Mouse (Mus musculus) WW6 (cell line): ENCODE results near the gene Ly6g6f.
A peak's percentile ranks its signal among the peaks of the same experiment; 100 is the strongest.

Experiments used
- DNase-seq: peaks from one replicate; pipeline ENCODE4 v3.0.0-alpha.2; 2013; ENCODE audit warnings: low read depth, low spot score

Gene Ly6g6f

DNA sequence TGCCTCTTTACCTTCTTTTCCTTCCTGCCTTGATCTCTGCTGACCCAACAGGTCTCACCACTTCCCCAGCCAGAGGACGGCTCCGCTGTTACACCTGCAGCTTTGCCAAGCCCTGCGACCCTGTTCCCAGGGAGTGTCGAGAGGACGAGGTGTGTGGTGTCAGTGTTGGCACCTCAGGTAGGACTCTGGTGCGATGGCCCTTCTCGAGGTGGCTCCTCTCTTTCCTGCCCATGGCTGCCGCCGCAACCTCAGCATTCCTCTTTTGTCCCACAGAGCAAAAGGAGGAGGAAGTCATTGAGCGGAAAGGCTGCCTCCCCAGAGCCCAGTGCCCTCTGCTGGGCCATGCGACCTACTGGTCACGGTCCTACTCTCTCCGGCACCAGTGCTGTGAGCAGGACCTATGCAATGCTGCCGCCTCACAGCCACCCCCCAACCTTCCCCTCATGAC, 7.6 kb downstream of the Ly6g6f start, which contains the start of gene Ly6g6d:
TSS of gene Ly6g6d (minus strand) at position 280 of the 448 bp plus-strand sequence.
- DNase-seq, result no peak

GRCm38 (mm10) chr17:35077285-35077684, 8.1 kb downstream of the Ly6g6f start:
- no peak for DNase-seq

DNA sequence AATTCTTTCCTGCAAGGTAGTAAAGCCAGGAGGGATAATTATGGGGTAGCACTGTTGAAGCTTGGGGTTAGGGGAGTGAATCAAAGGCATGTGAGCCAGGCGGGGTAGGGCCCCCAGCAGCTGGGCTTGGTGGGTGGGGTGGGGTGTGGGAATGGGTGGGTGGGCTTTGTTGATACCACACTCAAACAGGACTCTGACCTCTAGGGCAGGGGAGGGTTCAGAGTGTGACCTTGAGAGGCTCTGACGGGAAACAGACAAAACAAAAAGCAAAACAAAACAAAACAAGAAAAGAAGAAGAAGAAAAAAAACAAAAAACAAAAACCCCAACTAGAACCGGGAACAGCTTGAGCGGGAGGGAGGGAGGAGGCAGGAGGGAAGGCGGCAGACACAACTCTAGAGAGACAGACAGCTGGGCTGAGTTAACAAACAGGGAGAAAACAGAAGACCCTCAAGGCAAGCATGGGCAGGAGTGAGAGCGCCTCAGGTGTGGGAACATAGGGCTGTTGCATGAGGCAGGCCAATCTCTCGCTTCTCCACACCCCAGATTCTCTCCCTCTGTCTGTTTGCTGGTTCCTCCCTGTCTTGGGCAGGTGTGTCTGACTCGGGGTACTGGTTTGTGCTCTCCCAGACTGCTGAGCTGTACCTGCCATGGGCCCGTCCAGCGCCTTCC, 8.8 kb downstream of the Ly6g6f start, which contains the start of gene Ly6g6e:
TSS of gene Ly6g6e (plus strand) at position 396 of the 670 bp plus-strand sequence.
- DNase-seq, result no peak

DNA sequence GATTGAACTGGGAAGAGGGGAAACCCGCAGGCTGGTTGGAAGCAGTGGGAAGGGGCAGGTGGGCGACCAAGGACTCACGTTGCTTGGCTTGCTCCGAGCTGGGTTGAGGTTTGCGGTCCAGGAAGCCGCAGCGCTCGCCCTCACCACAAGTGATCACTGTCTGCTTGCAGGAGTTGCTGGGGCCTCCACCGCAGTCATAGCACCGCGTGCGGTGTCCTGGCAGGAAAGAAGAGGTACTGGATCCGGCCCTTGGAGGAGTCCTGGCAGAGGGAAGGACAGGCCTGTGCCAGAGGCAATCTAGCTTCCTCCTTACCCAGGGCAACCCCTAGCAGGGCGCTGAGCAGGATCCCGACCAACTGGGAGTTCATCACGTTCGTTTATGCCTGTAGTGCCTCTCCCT, 11.3 kb downstream of the Ly6g6f start:
- no peak for DNase-seq

DNA sequence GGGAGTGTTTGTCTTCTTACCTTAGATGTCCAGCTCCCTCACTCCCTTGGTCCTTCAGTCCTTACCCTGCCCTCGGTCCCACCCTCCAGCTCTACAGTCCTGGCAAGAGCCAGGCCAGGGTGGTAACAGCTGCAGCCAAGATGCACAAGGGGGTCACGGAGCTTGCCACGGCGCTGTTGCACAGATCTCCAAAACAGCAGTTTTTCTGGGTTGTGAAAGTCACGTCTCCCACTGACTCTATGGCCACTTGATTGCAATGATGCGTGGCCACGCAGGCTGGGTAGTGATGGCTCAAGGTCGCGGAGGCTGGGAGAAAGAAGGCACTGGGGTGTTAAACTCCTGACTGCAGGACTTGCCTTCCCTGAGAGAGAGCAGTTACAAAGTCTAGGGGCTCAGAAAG, 14.0 kb downstream of the Ly6g6f start:
- DNase-seq, result no peak

DNA sequence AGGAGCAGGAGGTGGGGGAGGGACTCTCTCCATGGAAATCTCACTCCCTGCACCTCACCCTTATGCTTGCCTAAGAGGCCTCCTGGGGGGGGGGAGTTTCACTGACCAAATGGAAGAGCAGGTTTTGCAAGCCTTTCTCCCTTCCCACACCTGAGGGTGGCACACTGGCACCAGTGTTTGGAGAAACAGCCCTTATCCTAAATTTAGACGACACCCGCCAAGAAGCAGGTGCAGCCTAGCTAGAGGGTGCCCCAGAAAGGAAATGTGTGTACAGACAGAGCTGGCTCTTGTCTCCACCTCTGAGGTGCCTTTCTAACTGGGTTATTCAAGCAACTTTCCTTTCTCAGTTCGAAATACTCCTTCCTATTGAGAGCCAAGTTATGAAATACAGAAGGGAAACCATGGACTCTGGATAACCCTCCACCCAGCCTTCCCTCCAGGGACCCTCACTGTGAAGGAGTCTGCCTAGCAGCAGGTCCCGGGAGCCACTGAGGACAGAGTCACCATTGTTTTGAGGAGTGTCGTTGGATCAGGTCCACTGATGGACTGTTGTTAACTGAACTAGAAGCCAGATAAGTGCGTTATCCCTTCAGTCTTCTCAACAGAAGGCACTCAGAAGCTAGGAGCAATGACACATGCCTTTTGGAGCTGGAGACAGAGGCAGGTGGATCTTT, 14.7 kb downstream of the Ly6g6f start:
- no peak for DNase-seq

DNA sequence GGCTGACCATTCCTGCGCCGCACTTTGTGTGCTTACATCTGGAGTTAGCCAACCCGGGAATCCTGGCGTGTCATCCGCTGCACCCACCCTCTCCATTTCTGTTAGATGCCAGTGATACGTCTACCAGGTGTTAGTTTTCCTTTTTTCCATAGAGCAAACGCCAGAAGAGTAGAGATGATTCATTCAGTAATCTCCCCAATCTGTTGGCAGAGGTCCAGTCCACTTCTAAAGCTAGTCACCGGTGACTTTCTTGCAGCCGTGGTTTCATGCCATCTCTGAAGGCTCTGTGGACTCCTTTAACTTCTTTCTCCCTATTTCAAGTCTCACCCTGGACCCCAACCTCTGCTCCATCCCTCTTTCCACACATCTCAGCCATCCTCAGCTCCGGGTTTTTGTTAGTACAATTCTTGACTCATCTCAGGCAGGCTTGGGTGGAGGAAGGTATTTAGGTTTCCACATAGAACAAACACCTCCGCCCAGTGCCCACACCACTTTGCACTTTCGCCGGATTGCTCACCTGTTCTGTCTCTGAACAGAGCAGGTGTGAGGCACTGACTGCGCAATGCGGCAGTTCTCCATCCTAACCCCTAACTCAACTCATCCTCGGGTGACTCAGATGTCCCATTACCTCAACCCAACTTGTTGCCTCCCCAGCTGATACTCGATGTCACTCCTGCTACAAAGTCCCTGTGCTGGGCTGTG, 17.0 kb downstream of the Ly6g6f start:
- DNase-seq, result no peak

DNA sequence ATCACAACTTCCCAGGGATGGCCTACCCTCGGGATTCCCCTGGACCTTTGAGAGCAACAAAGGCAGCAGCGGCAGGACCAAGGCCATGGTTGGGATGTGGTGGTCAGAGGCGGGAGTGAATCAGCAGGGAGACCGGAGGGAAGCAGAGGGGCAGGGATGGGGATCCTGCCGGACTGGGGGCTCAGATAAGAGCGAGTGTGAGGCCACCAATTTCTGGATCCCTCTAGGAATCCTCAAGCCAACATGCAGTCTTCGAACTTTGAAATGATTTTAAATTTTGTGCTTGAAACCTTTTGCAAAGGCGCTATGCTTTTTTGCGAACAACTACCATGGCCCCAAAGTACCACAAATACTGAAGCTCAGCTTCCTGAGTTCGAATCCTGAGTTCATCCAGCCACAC, 19.3 kb downstream of the Ly6g6f start, which contains the start of gene Mpig6b:
TSS of gene Mpig6b (minus strand) at position 101 of the 400 bp plus-strand sequence.
- no peak for DNase-seq

DNA sequence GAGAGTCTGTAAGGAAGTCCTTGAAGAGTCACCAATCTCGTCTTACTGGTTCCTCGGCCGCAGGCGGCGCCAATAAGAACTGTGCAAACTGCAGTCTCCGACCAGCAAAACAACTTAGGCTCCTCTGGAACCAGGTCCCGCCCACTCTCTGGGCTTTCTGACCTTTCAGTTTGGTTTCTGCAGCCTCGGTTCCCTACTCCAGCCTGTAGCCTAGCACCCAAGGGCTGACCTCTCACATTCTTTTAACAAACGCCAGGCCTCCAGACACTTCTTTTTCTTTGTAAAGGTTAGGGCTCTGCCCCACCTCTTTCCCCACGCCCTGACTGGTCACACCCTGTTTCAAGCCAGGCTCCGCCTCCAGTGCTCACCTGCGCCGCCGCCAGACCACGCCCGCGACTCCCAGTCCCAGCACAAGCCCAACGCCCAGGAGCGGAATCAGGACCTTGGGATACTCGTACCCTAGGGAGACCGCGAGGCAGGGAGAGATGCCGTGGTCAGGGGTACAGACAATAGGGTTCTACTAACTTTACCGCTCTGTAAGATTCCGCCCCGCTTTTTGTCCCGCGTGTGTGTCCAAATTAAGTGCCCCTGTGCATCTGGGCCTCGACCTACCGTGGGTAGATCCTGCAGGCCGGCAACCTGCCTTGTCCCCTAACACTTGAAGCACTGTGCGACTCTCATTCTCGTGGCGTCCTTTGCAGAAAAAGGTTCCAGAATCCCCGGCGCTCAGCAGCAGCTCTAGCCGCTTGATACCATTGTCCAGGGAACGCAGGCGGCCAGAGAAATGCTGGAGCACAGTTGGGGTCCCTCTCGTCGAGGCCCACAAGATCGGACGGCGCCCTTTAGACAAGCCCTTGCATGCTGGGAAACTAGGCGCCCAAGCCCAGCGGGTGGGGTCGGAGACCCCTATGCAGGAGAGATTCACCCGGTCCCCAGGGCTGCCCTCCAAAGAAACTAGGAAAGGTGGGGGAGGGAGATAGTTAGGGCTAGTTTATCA, 20.2 kb downstream of the Ly6g6f start, which contains the start of gene Ly6g6c:
TSS of gene Ly6g6c (plus strand) at position 438 of the 997 bp plus-strand sequence.
- peak; percentile 56 for DNase-seq

- no peak for DNase-seq
Measured at GRCm38 (mm10) chr17:35064378-35064877, 21.0 kb downstream of the Ly6g6f start.

- DNase-seq, result no peak
Measured at GRCm38 (mm10) chr17:35063466-35063865, 21.9 kb downstream of the Ly6g6f start.

DNA sequence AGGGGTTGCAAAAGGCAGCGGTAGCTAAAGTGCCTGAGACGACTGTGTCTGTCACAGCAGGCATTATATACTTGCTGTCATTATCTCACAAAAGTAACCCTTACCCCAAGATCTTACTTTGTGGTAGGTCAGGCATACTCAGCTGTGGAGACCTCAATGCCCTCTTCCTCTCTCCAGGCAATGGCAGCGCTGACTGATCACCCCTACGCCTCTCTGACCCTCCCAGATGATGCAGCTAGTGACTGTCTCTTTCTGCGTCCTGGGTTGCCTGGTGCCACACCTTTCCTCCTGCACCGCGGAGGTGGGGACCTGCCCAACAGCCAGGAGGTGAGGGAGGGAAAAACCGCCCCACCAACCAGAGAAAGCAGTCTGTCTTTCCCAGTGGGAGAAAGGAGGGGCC, 24.1 kb downstream of the Ly6g6f start:
- DNase-seq, result no peak

- no peak for DNase-seq
Measured at GRCm38 (mm10) chr17:35060737-35061297, 24.6 kb downstream of the Ly6g6f start.

DNA sequence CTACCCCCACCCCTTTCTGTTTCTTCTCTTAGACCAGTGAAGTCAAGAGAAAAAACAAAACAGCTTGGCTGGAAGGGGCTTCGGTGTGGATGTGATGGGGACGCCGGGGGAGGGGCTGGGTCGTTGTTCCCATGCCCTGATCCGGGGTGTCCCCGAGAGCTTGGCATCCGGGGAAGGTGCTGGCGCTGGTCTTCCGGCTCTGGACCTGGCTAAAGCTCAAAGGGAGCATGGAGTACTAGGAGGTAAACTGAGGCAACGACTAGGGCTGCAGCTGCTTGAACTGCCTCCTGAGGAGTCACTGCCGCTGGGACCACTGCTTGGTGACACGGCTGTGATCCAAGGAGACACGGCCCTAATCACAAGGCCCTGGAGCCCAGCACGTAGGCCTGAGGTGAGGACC, 25.3 kb downstream of the Ly6g6f start:
- DNase-seq, result no peak

GRCm38 (mm10) chr17:35058911-35059892, 26.2 kb downstream of the Ly6g6f start, which contains the start of gene Ddah2:
TSS of gene Ddah2 (plus strand) at chr17:35059035.
- peak; percentile 67 for DNase-seq

DNA sequence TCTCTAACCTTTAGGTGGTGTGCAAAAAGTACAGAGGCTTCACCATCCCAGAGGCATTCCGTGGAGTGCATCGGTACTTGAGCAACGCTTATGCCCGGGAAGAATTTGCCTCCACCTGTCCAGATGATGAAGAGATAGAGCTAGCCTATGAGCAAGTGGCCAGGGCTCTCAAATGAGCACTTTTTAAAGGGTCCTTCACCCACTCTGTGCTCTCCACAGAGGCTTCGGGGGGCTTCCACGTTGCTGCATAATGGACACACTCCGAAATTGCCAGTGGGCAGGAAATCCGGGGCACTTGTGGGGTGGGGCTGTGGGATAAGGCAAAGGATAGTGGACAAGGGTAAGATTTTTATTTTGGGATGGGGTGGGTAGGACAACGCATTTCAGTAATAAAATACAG, 27.1 kb downstream of the Ly6g6f start:
- no peak for DNase-seq

- DNase-seq, result no peak
Measured at GRCm38 (mm10) chr17:35057090-35057489, 28.3 kb downstream of the Ly6g6f start.

DNA sequence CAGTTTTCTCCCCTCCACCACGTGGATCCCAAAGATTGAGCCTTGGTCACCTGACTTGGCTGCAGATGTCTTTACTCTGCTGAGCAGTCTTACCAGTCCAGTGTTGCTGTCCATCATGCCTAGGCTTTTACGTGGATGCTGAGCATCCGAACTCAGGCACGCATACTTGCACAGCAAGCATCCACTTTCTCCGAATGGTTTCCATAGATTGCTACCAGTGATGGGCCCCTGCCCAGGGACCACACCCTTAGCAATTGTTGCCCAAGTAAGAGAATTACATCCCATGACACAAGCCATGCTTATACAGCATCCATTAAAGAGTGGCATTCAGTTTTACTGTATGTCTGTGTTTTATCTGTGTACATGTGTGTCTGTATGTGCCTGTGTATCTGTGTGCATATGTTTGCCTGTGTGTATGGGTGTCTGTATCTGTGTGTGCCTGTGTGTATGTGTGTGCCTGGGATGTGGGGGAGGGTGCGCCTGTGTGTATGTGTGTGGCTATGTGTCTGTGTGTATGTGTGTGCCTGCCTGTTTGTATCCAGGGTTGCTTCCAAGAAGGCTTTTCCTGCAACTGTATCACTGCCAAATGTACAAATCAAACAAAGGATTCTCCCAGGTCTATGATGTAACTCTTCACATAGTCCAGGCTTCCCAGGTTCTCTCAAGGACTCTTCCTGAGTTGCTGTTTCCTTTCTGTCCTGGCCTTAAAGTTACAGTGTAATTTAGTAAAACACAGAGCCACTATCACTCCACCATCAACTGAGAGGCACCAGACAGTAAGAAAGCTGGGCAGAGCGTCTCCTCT, 29.5 kb downstream of the Ly6g6f start:
- no peak for DNase-seq
